Mouse (Mus musculus) induced T-regulatory cell, adult 2 months (primary cell): ENCODE results near the gene Itga2.

Source experiments
- DNase-seq: peaks from one replicate; pipeline ENCODE4 v3.0.0-alpha.2; 2012; ENCODE audit warnings: low read depth

Itga2 gene

GRCm38 (mm10) chr13:114878667-114879066 is 53.2 kb downstream of the Itga2 start:
- DNase-seq = peak; percentile 64

- DNase-seq = no peak
Measured at GRCm38 (mm10) chr13:114876005-114876520, 55.8 kb downstream of the Itga2 start.

GRCm38 (mm10) chr13:114874738-114875137 is 57.2 kb downstream of the Itga2 start:
- no peak for DNase-seq

- no peak for DNase-seq
Measured at GRCm38 (mm10) chr13:114857525-114857924, 74.4 kb downstream of the Itga2 start.

- no peak for DNase-seq
Measured at GRCm38 (mm10) chr13:114856269-114856627, 75.7 kb downstream of the Itga2 start.

- no peak for DNase-seq
Measured at GRCm38 (mm10) chr13:114855573-114856268, 76.2 kb downstream of the Itga2 start.

GRCm38 (mm10) chr13:114854428-114854827 is 77.5 kb downstream of the Itga2 start:
- no peak for DNase-seq

- no peak for DNase-seq
Measured at GRCm38 (mm10) chr13:114854023-114854422, 77.9 kb downstream of the Itga2 start.

- DNase-seq = no peak
Measured at GRCm38 (mm10) chr13:114853152-114853551, 78.7 kb downstream of the Itga2 start.

- no peak for DNase-seq
Measured at GRCm38 (mm10) chr13:114852264-114853111, 79.4 kb downstream of the Itga2 start.

GRCm38 (mm10) chr13:114848945-114849344 is 83.0 kb downstream of the Itga2 start:
- peak; percentile 72 for DNase-seq

- peak; percentile 87 for DNase-seq
Measured at GRCm38 (mm10) chr13:114845804-114846203, 86.1 kb downstream of the Itga2 start.

GRCm38 (mm10) chr13:114843318-114843717 is 88.6 kb downstream of the Itga2 start:
- peak; percentile 58 for DNase-seq

GRCm38 (mm10) chr13:114840545-114840944 is 91.4 kb downstream of the Itga2 start:
- no peak for DNase-seq

GRCm38 (mm10) chr13:114839098-114839497 is 92.8 kb downstream of the Itga2 start:
- no peak for DNase-seq

GRCm38 (mm10) chr13:114838535-114838990 is 93.3 kb downstream of the Itga2 start:
- no peak for DNase-seq

- DNase-seq = no peak
Measured at GRCm38 (mm10) chr13:114837061-114837460, 94.8 kb downstream of the Itga2 start.

- no peak for DNase-seq
Measured at GRCm38 (mm10) chr13:114834580-114834979, 97.3 kb downstream of the Itga2 start.

- DNase-seq = peak; percentile 43
Measured at GRCm38 (mm10) chr13:114833351-114833750, 98.5 kb downstream of the Itga2 start.

GRCm38 (mm10) chr13:114832761-114833160 is 99.1 kb downstream of the Itga2 start:
- peak; percentile 71 for DNase-seq

GRCm38 (mm10) chr13:114831367-114831833 is 100.5 kb downstream of the Itga2 start:
- peak; percentile 86 for DNase-seq

- DNase-seq = no peak
Measured at GRCm38 (mm10) chr13:114825377-114825855, 106.5 kb downstream of the Itga2 start.

GRCm38 (mm10) chr13:114822871-114823270 is 109.0 kb downstream of the Itga2 start:
- DNase-seq = no peak
